Mouse (Mus musculus): Measurements from ENCODE around the gene Map2.

GRCm38 (mm10) chr1:66148825-66149514 lies 26.1 kb upstream of the Map2 start:
- TF ChIP-seq CTCF (IDR thresholded peaks at IDR 0.05; ENCODE audit: low read depth, low read length), result no peak
- TF ChIP-seq POLR2A (IDR thresholded peaks at IDR 0.05; ENCODE audit: borderline replicate concordance, low read depth, low read length), result no peak

All from bone marrow macrophage, adult 2 months (primary cell).